Mouse (Mus musculus) embryonic facial prominence, embryonic 10.5 days (tissue): ENCODE measurements around the gene Prr7. TPM values are rescaled to one million over a fixed set of nuclear protein-coding genes. Genes with fewer than 3 reads are reported as not detected.

Source experiments
- DNase-seq: peaks from one replicate; pipeline ENCODE4 v3.0.0-alpha.2; 2017; ENCODE audit warnings: low spot score
- H3K27ac ChIP-seq: fragments of 300-500 bp; sonication (generic); replicated peaks from 2 replicates; pipeline ENCODE4 v1.5.1; 2016; ENCODE audit warnings: mild to moderate bottlenecking
- H3K27me3 ChIP-seq: fragments of 300-500 bp; sonication (generic); replicated peaks from 2 replicates; pipeline ENCODE4 v1.6.1; 2016; ENCODE audit warnings: low read depth, mild to moderate bottlenecking; ENCODE audit not compliant: poor library complexity, severe bottlenecking
- H3K36me3 ChIP-seq: fragments of 300-500 bp; sonication (generic); replicated peaks from 2 replicates; pipeline ENCODE4 v1.6.1; 2016; ENCODE audit warnings: mild to moderate bottlenecking, moderate library complexity
- H3K4me1 ChIP-seq: fragments of 300-500 bp; sonication (generic); 2 replicates; pipeline ENCODE4 v1.6.1; 2016
- H3K4me3 ChIP-seq: fragments of 300-500 bp; sonication (generic); 2 replicates; pipeline ENCODE4 v1.5.1; 2016; ENCODE audit warnings: mild to moderate bottlenecking, moderate library complexity
- H3K9me3 ChIP-seq: fragments of 300-500 bp; sonication (generic); 2 replicates; pipeline ENCODE4 v1.6.1; 2016; ENCODE audit warnings: mild to moderate bottlenecking
- WGBS: fragments of 180-500 bp; shearing (Covaris S2); methylation state at CpG from one replicate; pipeline ENCODE4 v1.1.7; 2016; 5-methylcytosine and 5-hydroxymethylcytosine counted together
- polyA plus RNA-seq: library from polyadenylated mRNA; unstranded; fragments of >200 nt; fragmentation: Nextera tagmentation; extraction: Ambion mirVana; gene quantifications from 2 replicates; pipeline ENCODE4 v1.2.1, GENCODE M21; 2016

Gene Prr7
- polyA plus RNA-seq, 1 experiment from 2014 or later, result 0.54 TPM

DNA sequence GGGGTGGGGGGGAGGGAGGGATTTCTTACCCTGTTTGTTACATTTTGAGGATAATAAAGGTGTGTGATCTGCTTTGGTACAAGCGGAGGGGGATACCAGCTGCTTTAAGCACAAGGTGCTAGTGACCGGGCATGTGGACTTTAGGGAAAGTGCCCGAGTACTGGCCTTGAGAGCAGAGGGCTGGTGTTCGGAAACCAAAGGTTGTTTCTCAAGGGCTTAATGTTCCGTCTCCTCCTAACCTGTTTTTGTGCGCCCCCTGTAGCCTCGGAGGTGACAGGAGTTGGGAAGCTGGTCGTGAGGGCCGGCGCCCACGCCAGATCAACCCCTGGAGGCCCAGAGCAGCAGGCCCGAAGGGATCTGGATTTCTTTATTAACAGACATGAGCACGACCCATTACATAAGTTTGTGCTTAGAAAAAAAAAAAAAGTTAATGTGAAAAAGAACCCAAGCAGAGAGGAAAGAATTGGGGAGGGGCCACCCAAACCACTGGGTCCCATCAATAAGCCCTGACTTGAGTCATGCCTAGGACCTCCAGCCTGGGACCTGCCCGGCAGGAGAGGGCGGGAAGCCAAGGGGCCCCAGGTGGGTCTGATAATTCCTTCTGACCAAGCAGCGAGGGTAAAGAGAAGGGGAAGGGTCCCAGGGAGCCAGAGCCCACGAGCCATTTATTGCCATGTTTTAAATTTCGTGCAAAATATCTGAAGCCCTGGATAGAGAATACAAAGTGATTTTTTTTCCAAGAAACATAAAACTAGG is 9.2 kb downstream of the Prr7 start:
- WGBS, result 19% methylated on average over 18 of the region's 18 CpGs
- H3K4me1 ChIP-seq, result peaks cover 81% of the 10 kb centered on the region
- peaks cover 49% of the 10 kb centered on the region for H3K36me3 ChIP-seq
- H3K4me3 ChIP-seq, result peak overlapping the region; percentile 80
- no peaks in the 10 kb centered on the region for H3K9me3 ChIP-seq
- peaks cover 17% of the 10 kb centered on the region for H3K27me3 ChIP-seq
- peak overlapping the region; percentile 84 for H3K27ac ChIP-seq
- peak; percentile 70 for DNase-seq

DNA sequence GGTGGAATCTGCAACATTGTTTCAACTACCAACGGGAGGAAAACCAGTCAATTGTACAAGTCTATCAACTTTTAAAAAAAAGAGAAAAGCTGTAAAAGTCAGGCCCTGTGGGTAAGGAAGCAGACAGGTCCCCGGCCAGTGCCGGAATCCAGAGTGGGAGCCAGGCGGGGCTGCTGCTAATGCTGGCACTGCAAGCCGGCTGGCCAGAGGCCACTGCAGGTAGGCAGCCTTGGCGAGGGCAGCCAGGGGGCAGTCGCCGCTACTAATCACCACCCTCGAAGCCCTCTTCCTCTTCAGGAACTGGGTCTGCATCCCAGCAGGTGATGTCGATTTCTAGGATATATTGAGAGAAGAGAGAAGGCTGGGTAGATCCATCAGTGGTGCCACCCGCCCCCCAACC is 9.9 kb downstream of the Prr7 start:
- peaks cover 56% of the 10 kb centered on the region for H3K36me3 ChIP-seq
- 74% methylated on average over 11 of the region's 11 CpGs for WGBS
- H3K4me1 ChIP-seq, result peaks cover 75% of the 10 kb centered on the region

DNA sequence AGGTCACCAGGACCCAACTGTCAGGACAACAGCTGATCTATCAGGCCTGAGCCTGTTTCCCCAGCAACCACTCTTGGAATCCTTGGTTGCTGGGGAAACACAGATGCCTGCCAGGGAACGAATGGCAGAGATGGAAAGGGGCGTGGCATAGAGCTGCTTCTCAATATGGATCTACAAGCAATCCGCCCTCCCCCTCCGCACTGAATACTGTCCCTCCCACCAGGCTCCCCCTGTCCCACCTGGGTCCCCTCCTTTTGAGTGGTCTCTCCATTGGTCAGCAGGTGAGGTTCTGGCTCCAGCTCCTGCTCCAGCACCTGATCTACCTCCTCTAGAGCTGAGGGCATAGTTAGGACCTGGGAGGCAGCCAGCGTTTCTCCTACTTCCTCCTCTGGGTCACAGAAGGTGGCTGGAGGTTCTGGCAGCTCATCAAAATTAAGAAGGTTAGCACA is 10.6 kb downstream of the Prr7 start:
- WGBS, result 55% methylated on average over 5 of the region's 5 CpGs
- Histone ChIP-seq H3K9me3 (no peaks in the 10 kb centered on the region), H3K27me3 (peaks cover 14% of the 10 kb centered on the region), H3K4me1 (peaks cover 68% of the 10 kb centered on the region), H3K4me3 (peak overlapping the region; percentile 23; the same call in 1 of the 2 replicates), H3K36me3 (peaks cover 63% of the 10 kb centered on the region), H3K27ac (0 out of 2 replicates have a peak overlapping the region, but pooled peaks have one; percentile 32)
- DNase-seq, result peak; percentile 60

More for the DNA sequence above, 9.9 kb downstream of the Prr7 start:
- Histone ChIP-seq H3K9me3 (no peaks in the 10 kb centered on the region), H3K27me3 (peaks cover 17% of the 10 kb centered on the region), H3K27ac (no peak overlapping the region), H3K4me3 (no peak overlapping the region)
- peak; percentile 19 for DNase-seq

DNA sequence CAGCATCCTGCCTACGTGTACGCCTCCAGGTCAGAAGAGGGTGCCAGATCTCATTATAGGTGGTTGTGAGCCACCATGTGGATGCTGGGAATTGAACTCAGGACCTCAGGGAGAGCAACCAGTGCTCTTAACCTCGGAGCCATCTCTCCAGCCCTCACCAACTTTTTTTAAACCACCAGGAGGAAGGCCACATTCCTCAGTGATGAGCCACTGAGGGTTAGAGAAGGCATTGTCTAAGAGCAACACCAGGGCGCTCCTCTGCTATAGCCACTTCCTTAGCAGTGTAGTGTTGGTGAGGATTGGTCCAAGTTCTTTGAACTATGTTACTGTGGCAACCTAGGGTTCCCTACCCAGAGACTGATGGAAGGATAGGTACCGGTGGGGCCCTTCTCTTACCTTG is 11.7 kb downstream of the Prr7 start:
- Histone ChIP-seq H3K36me3 (peaks cover 74% of the 10 kb centered on the region), H3K27me3 (peaks cover 2% of the 10 kb centered on the region; the same call in 1 of the 2 replicates), H3K9me3 (no peaks in the 10 kb centered on the region), H3K27ac (no peak overlapping the region), H3K4me3 (0 out of 2 replicates have a peak overlapping the region, but pooled peaks have one; percentile 13), H3K4me1 (peaks cover 58% of the 10 kb centered on the region)
- DNase-seq, result no peak
- 91% methylated on average over 5 of the region's 5 CpGs for WGBS

DNA sequence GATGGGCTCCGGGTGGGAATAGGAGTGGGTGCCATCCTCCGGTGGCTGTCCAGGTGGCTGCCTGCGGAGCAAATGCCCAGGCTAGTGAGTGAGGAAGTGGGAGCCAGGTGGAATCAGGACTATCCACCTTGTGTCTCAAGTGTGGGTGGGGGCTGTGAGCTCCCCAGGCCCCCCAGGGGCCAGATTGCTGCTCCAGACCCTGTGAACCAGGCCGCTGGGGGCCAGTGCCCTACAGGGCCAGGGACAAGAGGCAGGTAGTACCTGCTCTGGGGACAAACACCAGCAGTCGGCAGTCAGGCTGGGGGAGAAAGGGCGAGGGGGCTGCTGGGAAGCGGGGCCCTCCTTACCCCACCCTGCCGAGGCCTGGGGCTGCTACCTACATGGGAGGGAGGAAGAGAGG is 12.2 kb downstream of the Prr7 start:
- H3K36me3 ChIP-seq, result peaks cover 79% of the 10 kb centered on the region
- H3K4me1 ChIP-seq, result peaks cover 53% of the 10 kb centered on the region
- H3K9me3 ChIP-seq, result no peaks in the 10 kb centered on the region
- H3K27me3 ChIP-seq, result no peaks in the 10 kb centered on the region
- DNase-seq, result no peak
- H3K27ac ChIP-seq, result 0 out of 2 replicates have a peak overlapping the region, but pooled peaks have one; percentile 10
- H3K4me3 ChIP-seq, result peak overlapping the region; percentile 11; the same call in 1 of the 2 replicates
- WGBS, result 96% methylated on average over 8 of the region's 8 CpGs

DNA sequence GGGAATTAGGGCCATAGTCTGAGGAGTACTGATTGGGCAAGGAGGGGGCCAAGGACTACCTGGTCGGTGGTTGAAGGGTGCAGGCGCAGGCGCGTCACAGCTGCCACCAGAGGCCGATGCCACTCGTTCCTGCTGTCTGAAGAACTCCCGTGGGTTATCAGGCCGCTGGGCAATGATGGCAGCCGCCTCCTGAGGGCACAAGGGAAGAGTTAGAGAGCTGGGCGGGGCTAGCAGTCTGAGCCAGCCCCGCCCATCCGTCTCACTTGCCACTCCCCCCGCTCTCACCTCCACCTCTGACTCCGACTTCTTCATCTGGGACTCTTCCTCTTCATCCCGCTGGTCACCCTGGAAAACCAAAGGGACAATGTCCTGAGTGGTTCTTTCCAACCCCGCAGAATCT is 13.4 kb downstream of the Prr7 start:
- 71% methylated on average over 16 of the region's 16 CpGs for WGBS
- no peaks in the 10 kb centered on the region for H3K27me3 ChIP-seq
- H3K9me3 ChIP-seq, result no peaks in the 10 kb centered on the region
- peaks cover 40% of the 10 kb centered on the region for H3K4me1 ChIP-seq
- peaks cover 92% of the 10 kb centered on the region for H3K36me3 ChIP-seq
- H3K4me3 ChIP-seq, result peak overlapping the region; percentile 23; the same call in 1 of the 2 replicates
- no peak for DNase-seq
- H3K27ac ChIP-seq, result no peak overlapping the region

DNA sequence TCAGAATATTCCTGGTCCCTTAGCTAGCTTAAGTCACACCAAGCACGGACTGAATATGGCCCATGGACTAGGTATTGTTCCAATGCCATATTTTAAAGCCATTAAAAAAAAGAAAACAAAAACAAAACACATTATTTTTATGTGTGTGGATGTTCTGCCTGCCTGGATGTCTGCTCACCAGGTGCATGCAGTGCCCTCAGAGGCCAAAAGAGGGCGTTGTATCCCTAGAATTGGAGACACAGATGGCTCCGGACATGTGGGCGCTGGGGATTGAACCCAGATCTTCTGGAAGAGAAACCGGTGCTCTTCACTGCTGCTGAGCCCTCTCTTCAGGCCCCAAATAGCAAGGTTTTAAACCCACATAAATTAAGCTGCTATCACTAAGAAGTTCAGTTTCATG is 14.0 kb downstream of the Prr7 start:
- Histone ChIP-seq H3K9me3 (no peaks in the 10 kb centered on the region), H3K27me3 (no peaks in the 10 kb centered on the region), H3K27ac (no peak overlapping the region), H3K36me3 (peaks cover 97% of the 10 kb centered on the region), H3K4me3 (no peak overlapping the region), H3K4me1 (peaks cover 38% of the 10 kb centered on the region)
- DNase-seq, result peak; percentile 50
- WGBS, result 53% methylated on average over 5 of the region's 5 CpGs

DNA sequence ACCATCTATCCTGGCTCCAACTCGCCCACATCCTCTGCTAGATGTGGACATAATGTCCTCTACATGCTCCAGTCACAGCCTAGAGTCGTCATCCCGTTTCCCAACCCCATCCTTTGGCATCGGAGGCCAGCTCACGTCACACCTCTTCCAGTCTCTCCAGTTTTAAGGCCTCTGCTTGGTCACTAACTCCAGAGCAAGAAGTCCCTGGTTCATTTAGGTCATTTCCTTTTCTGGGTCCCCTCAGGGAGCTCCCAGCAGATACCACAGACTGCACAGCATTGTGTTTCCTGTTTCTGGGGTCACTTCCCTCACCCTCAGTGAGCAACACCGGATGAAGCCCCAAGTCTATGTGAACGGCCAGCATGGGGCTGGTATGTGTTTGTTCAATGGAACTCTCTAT is 14.9 kb downstream of the Prr7 start:
- Histone ChIP-seq H3K9me3 (no peaks in the 10 kb centered on the region), H3K4me3 (no peak overlapping the region), H3K27ac (no peak overlapping the region), H3K27me3 (no peaks in the 10 kb centered on the region), H3K4me1 (peaks cover 38% of the 10 kb centered on the region), H3K36me3 (peaks cover 100% of the 10 kb centered on the region)
- 85% methylated on average over 7 of the region's 7 CpGs for WGBS
- no peak for DNase-seq

DNA sequence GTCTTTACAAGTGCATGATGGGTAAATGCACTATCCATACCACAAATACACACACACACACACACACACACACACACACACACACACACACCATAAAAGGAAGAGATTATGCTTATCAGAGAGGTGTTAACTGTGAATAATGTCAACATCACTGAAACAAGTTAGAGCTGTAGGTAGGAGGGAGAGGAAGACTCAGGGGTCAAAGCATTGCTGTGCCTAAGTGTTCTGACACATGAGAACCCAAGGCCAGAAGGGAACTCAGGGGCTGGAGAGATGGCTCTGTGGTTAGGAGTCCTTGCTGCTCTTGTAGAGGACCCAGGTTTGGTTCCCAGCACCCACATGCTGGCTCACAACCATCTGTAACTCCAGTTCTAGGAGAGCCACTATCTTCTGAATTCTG is 15.9 kb downstream of the Prr7 start:
- DNase-seq, result no peak
- no peaks in the 10 kb centered on the region for H3K27me3 ChIP-seq
- no peak overlapping the region for H3K27ac ChIP-seq
- peaks cover 38% of the 10 kb centered on the region for H3K4me1 ChIP-seq
- peaks cover 93% of the 10 kb centered on the region for H3K36me3 ChIP-seq
- H3K9me3 ChIP-seq, result no peaks in the 10 kb centered on the region
- no peak overlapping the region for H3K4me3 ChIP-seq

DNA sequence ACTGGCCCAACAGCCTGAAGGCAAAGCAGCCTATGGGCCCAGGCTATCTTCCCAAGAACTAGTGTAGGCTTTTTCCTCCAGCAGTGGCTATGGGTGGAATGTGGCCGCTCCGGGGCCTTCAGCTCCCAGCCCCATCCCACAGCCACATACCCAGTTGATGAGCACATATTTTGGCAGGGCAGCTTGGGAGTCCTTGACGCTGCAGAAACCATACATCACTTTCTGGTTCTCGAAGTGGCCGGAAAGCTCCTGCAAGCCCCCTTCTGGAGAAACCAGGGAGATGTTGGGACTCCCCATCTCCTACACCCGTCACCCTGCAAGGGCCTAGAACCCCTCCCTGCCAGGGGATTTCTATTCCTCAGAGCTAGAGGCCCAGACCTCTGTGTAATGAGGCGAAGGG is 18.5 kb downstream of the Prr7 start:
- Histone ChIP-seq H3K27me3 (no peaks in the 10 kb centered on the region), H3K9me3 (no peaks in the 10 kb centered on the region), H3K4me3 (no peak overlapping the region), H3K36me3 (peaks cover 81% of the 10 kb centered on the region), H3K4me1 (peaks cover 43% of the 10 kb centered on the region), H3K27ac (no peak overlapping the region)
- DNase-seq, result no peak
- WGBS, result 92% methylated on average over 7 of the region's 7 CpGs

DNA sequence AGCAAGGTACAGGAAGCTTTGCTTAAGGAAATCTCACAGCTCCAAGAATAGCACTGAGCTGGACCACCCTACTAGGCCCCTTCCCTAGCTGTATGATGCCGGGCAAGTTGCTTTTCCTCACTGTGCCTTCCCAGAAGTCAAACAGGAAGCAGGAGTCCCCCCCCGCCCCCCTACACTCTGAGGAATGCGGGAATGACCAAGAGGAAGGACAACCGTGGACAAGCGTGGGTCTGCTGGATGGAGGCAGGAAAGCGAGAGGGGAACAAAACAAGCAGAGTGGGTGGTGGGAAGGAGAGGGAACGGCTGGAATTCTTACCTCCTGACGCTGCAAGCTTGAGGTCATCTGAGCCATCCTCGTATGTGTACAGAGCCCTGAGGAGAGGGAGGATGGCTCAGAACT is 19.0 kb downstream of the Prr7 start:
- Histone ChIP-seq H3K36me3 (peaks cover 76% of the 10 kb centered on the region), H3K4me1 (peaks cover 45% of the 10 kb centered on the region), H3K9me3 (no peaks in the 10 kb centered on the region), H3K27ac (no peak overlapping the region), H3K4me3 (peak overlapping the region; percentile 99; the same call in 1 of the 2 replicates), H3K27me3 (no peaks in the 10 kb centered on the region)
- 55% methylated on average over 9 of the region's 9 CpGs for WGBS
- no peak for DNase-seq

DNA sequence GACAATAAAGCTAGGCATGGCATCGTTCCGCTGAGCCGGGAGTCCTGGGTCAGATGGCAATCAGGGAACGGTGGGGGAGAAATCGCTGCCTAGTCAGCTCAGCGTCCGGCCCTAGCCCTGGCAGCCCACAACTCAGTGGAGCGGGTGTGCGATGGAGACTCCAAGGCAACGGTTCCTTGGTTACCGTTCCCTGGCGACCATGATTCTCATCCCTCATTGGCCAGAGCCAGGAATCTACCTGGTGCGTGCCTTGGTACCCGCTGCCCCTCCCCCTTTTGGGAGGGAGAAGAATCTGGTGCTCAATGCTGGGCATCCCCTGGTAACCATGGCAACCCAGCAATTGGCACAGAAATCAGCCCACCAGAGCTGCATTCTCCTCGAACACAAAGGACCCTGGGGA is 19.5 kb downstream of the Prr7 start:
- Histone ChIP-seq H3K27me3 (no peaks in the 10 kb centered on the region), H3K4me3 (peak overlapping the region; percentile 99), H3K36me3 (peaks cover 71% of the 10 kb centered on the region), H3K9me3 (no peaks in the 10 kb centered on the region), H3K4me1 (peaks cover 49% of the 10 kb centered on the region), H3K27ac (0 out of 2 replicates have a peak overlapping the region, but pooled peaks have one; percentile 100)
- WGBS, result 44% methylated on average over 15 of the region's 15 CpGs
- DNase-seq, result peak; percentile 61

DNA sequence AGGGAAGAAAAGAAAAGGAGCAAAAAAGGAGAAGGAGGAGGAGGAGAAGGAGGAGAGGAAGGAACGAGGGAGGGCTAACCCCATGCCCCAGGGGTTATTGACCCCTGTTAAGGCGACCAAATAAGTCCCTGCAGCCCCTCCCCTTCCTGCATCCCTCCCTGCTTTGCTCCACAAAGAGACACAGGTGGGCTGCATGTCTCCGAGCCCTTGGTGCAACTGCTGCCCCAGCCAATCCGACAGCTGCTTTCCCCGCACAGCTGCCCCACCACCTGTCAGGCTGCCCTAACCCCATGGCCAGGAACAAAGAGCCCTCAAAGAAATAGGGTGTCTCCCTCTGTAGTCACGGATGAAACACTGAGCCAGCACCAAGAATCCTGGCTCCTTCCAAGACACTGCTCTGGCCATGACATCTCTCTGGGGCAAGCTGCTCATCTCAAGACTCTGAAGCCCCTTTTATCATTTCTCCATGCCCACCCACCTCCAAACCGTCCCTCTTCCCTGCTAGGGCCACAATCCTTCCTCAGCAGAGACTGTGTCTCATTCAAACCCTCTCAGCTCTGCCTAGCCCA is 20.5 kb downstream of the Prr7 start:
- peak overlapping the region; percentile 100 for H3K27ac ChIP-seq

More for the DNA sequence above, 20.5 kb downstream of the Prr7 start:
- Histone ChIP-seq H3K9me3 (no peaks in the 10 kb centered on the region), H3K27me3 (no peaks in the 10 kb centered on the region), H3K36me3 (peaks cover 61% of the 10 kb centered on the region), H3K4me1 (peaks cover 55% of the 10 kb centered on the region), H3K4me3 (peak overlapping the region; percentile 99)
- peak; percentile 39 for DNase-seq
- WGBS, result 22% methylated on average over 7 of the region's 7 CpGs
